Mouse (Mus musculus) embryonic facial prominence, embryonic 14.5 days (tissue): ENCODE measurements around the gene Galns. TPM values are rescaled to one million over a fixed set of nuclear protein-coding genes. Genes with fewer than 3 reads are reported as not detected.

Source experiments
- ATAC-seq: fragments of 200-750 bp; cut with Nextera tagmentation; 2 replicates; pipeline ENCODE4 v1.8.0; 2017; ENCODE audit warnings: low read depth, moderate number of reproducible peaks, moderate TSS enrichment
- DNase-seq: peaks from one replicate; pipeline ENCODE4 v3.0.0-alpha.2; 2015; ENCODE audit warnings: low spot score
- H3K27ac ChIP-seq: fragments of 300-500 bp; sonication (generic); replicated peaks from 2 replicates; pipeline ENCODE4 v1.5.1; 2014; ENCODE audit warnings: low read depth, mild to moderate bottlenecking, low read length, moderate library complexity
- H3K27me3 ChIP-seq: fragments of 300-500 bp; sonication (generic); replicated peaks from 2 replicates; pipeline ENCODE4 v1.6.1; 2014; ENCODE audit warnings: low read length; ENCODE audit not compliant: control insufficient read depth, insufficient read depth
- H3K36me3 ChIP-seq: fragments of 300-500 bp; sonication (generic); 2 replicates; pipeline ENCODE4 v1.6.1; 2014; ENCODE audit warnings: low read length, mixed read lengths; ENCODE audit not compliant: control insufficient read depth, insufficient read depth
- H3K4me1 ChIP-seq: fragments of 300-500 bp; sonication (generic); 2 replicates; pipeline ENCODE4 v1.6.1; 2014; ENCODE audit warnings: antibody characterized with exemption, low read length; ENCODE audit not compliant: control insufficient read depth, insufficient read depth
- H3K4me2 ChIP-seq: fragments of 300-500 bp; sonication (generic); 2 replicates; pipeline ENCODE4 v1.6.1; 2014; ENCODE audit warnings: low read depth, mild to moderate bottlenecking, low read length, moderate library complexity, mixed read lengths
- H3K4me3 ChIP-seq: fragments of 300-500 bp; sonication (generic); 2 replicates; pipeline ENCODE4 v1.5.1; 2014; ENCODE audit warnings: low read depth, mild to moderate bottlenecking, low read length
- H3K9ac ChIP-seq: fragments of 300-500 bp; sonication (generic); 2 replicates; pipeline ENCODE4 v1.6.1; 2014; ENCODE audit warnings: low read depth, mild to moderate bottlenecking, low read length, moderate library complexity, mixed read lengths
- H3K9me3 ChIP-seq: fragments of 300-500 bp; sonication (generic); 2 replicates; pipeline ENCODE4 v1.6.1; 2016; ENCODE audit warnings: low read length; ENCODE audit not compliant: control insufficient read depth
- WGBS: fragments of 180-500 bp; shearing (Covaris S2); extraction: QIAGEN DNeasy Blood & Tissue Kit; methylation state at CpG from one replicate; pipeline ENCODE4 v1.1.7; 2014; 5-methylcytosine and 5-hydroxymethylcytosine counted together
- polyA plus RNA-seq: library from polyadenylated mRNA; unstranded; fragments of >200 nt; fragmentation: Nextera tagmentation; extraction: Ambion mirVana; gene quantifications from 2 replicates; pipeline ENCODE4 v1.2.1, GENCODE M21; 2014

Gene Galns
- 13.1 TPM in 2 replicates for polyA plus RNA-seq

GRCm38 (mm10) chr8:122611295-122612133 is at the start of gene Galns, which contains the start of gene Trappc2l:
TSS of gene Galns (minus strand) at chr8:122611463.
TSS of gene Trappc2l (plus strand) at chr8:122611640.
- H3K9me3 ChIP-seq, result no peaks in the 10 kb centered on the region
- peak within 1 kb of the TSS; percentile 91 for H3K4me2 ChIP-seq
- no peaks in the 10 kb centered on the region for H3K27me3 ChIP-seq
- H3K9ac ChIP-seq, result peak within 1 kb of the TSS; percentile 79
- no peaks in the 10 kb centered on the region for H3K36me3 ChIP-seq
- H3K4me1 ChIP-seq, result peaks cover 11% of the 10 kb centered on the region
- ATAC-seq (peak; percentile 97), DNase-seq (peak; percentile 99)
- peak within 1 kb of the TSS; percentile 72 for H3K27ac ChIP-seq
- under 1% methylated on average over 37 of the region's 57 CpGs for WGBS
- H3K4me3 ChIP-seq, result peak within 1 kb of the TSS; percentile 79

- DNase-seq, result no peak
- peaks cover 55% of the 10 kb centered on the region for H3K4me1 ChIP-seq
- ATAC-seq, result no peak
- H3K27me3 ChIP-seq, result no peaks in the 10 kb centered on the region
- no peak overlapping the region for H3K4me3 ChIP-seq
- H3K9ac ChIP-seq, result no peak overlapping the region
- no peak overlapping the region for H3K4me2 ChIP-seq
- no peaks in the 10 kb centered on the region for H3K9me3 ChIP-seq
- no peak overlapping the region for H3K27ac ChIP-seq
- no peaks in the 10 kb centered on the region for H3K36me3 ChIP-seq
- WGBS, result 74% methylated on average over 2 of the region's 2 CpGs
Observed at GRCm38 (mm10) chr8:122660022-122660421, 48.8 kb upstream of the Galns start.

- Histone ChIP-seq H3K36me3 (no peaks in the 10 kb centered on the region), H3K9me3 (no peaks in the 10 kb centered on the region), H3K4me1 (peaks cover 46% of the 10 kb centered on the region), H3K9ac (no peak overlapping the region), H3K4me2 (peak overlapping the region; percentile 34), H3K27ac (peak overlapping the region; percentile 57), H3K4me3 (no peak overlapping the region), H3K27me3 (no peaks in the 10 kb centered on the region)
- DNase-seq (peak; percentile 85), ATAC-seq (peak; percentile 47)
- WGBS, result 26% methylated on average over 9 of the region's 9 CpGs
Observed at GRCm38 (mm10) chr8:122658807-122659160, 47.5 kb upstream of the Galns start.

GRCm38 (mm10) chr8:122658149-122658806 is 47.0 kb upstream of the Galns start:
- Histone ChIP-seq H3K9ac (no peak overlapping the region), H3K4me3 (no peak overlapping the region), H3K4me1 (peaks cover 46% of the 10 kb centered on the region), H3K27ac (peak overlapping the region; percentile 57), H3K4me2 (peak overlapping the region; percentile 33), H3K27me3 (no peaks in the 10 kb centered on the region), H3K9me3 (no peaks in the 10 kb centered on the region), H3K36me3 (no peaks in the 10 kb centered on the region)
- DNase-seq (peak; percentile 89), ATAC-seq (peak; percentile 67)
- WGBS, result 30% methylated on average over 10 of the region's 10 CpGs

GRCm38 (mm10) chr8:122656056-122656999 is 45.1 kb upstream of the Galns start:
- DNase-seq (no peak), ATAC-seq (no peak)
- Histone ChIP-seq H3K4me1 (peaks cover 40% of the 10 kb centered on the region), H3K9ac (no peak overlapping the region), H3K27ac (no peak overlapping the region), H3K36me3 (no peaks in the 10 kb centered on the region), H3K4me3 (no peak overlapping the region), H3K4me2 (no peak overlapping the region), H3K27me3 (no peaks in the 10 kb centered on the region), H3K9me3 (no peaks in the 10 kb centered on the region)
- WGBS, result 81% methylated on average over 13 of the region's 13 CpGs

GRCm38 (mm10) chr8:122654768-122655167 is 43.5 kb upstream of the Galns start:
- Histone ChIP-seq H3K9me3 (no peaks in the 10 kb centered on the region), H3K9ac (no peak overlapping the region), H3K4me2 (no peak overlapping the region), H3K4me3 (no peak overlapping the region), H3K27ac (no peak overlapping the region), H3K27me3 (no peaks in the 10 kb centered on the region), H3K4me1 (peaks cover 30% of the 10 kb centered on the region), H3K36me3 (no peaks in the 10 kb centered on the region)
- 66% methylated on average over 7 of the region's 7 CpGs for WGBS
- ATAC-seq, result no peak
- no peak for DNase-seq

GRCm38 (mm10) chr8:122652643-122653042 is 41.4 kb upstream of the Galns start:
- Histone ChIP-seq H3K4me1 (peaks cover 9% of the 10 kb centered on the region), H3K27ac (no peak overlapping the region), H3K4me2 (no peak overlapping the region), H3K9ac (no peak overlapping the region), H3K4me3 (no peak overlapping the region), H3K9me3 (no peaks in the 10 kb centered on the region), H3K27me3 (no peaks in the 10 kb centered on the region), H3K36me3 (0 out of 2 replicates have a peak, but pooled peaks cover 2% of the 10 kb centered on the region)
- WGBS, result 59% methylated on average over 6 of the region's 6 CpGs
- DNase-seq (no peak), ATAC-seq (no peak)

GRCm38 (mm10) chr8:122651326-122651921 is 40.2 kb upstream of the Galns start:
- no peaks in the 10 kb centered on the region for H3K9me3 ChIP-seq
- WGBS, result 64% methylated on average over 12 of the region's 16 CpGs
- 0 out of 2 replicates have a peak, but pooled peaks cover 7% of the 10 kb centered on the region for H3K4me1 ChIP-seq
- H3K36me3 ChIP-seq, result 0 out of 2 replicates have a peak, but pooled peaks cover 4% of the 10 kb centered on the region
- ATAC-seq (peak; percentile 64; the same call in 1 of the 2 replicates), DNase-seq (peak; percentile 70)
- H3K27ac ChIP-seq, result no peak overlapping the region
- no peak overlapping the region for H3K4me2 ChIP-seq
- no peak overlapping the region for H3K9ac ChIP-seq
- H3K4me3 ChIP-seq, result no peak overlapping the region
- no peaks in the 10 kb centered on the region for H3K27me3 ChIP-seq
